Mouse (Mus musculus) stomach, embryonic 16.5 days (tissue): ENCODE measurements around the gene Prrx2. TPM values are rescaled to one million over a fixed set of nuclear protein-coding genes. Genes with fewer than 3 reads are reported as not detected.
"Not testable (repeated sequence)": the region's sequence is repeated elsewhere in the genome, so short reads cannot be mapped to it uniquely, and the experiment has no call there.

Source experiments
- ATAC-seq: fragments of 200-750 bp; cut with Nextera tagmentation; 2 replicates; pipeline ENCODE4 v1.8.0; 2017; ENCODE audit warnings: moderate number of reproducible peaks, moderate TSS enrichment; ENCODE audit not compliant: insufficient read depth, low FRiP score
- H3K27ac ChIP-seq: fragments of 300-500 bp; sonication (generic); 2 replicates; pipeline ENCODE4 v1.5.1; 2014; ENCODE audit warnings: low read length
- H3K27me3 ChIP-seq: fragments of 300-500 bp; sonication (generic); 2 replicates; pipeline ENCODE4 v1.6.1; 2014; ENCODE audit warnings: low read length, control low read depth, mixed read lengths; ENCODE audit not compliant: control insufficient read depth, insufficient read depth
- H3K36me3 ChIP-seq: fragments of 300-500 bp; sonication (generic); 2 replicates; pipeline ENCODE4 v1.6.1; 2014; ENCODE audit warnings: low read length; ENCODE audit not compliant: control insufficient read depth, insufficient read depth
- H3K4me1 ChIP-seq: fragments of 300-500 bp; sonication (generic); 2 replicates; pipeline ENCODE4 v1.6.1; 2014; ENCODE audit warnings: low read length, control low read depth, mixed read lengths; ENCODE audit not compliant: control insufficient read depth, insufficient read depth
- H3K4me2 ChIP-seq: fragments of 300-500 bp; sonication (generic); 2 replicates; pipeline ENCODE4 v1.6.1; 2014; ENCODE audit warnings: low read depth, low read length, mixed read lengths
- H3K4me3 ChIP-seq: fragments of 300-500 bp; sonication (generic); replicated peaks from 2 replicates; pipeline ENCODE4 v1.5.1; 2014; ENCODE audit warnings: mild to moderate bottlenecking, low read length
- H3K9ac ChIP-seq: fragments of 300-500 bp; sonication (generic); 2 replicates; pipeline ENCODE4 v1.6.1; 2014; ENCODE audit warnings: low read length
- H3K9me3 ChIP-seq: fragments of 300-500 bp; sonication (generic); replicated peaks from 2 replicates; pipeline ENCODE4 v1.6.1; 2016; ENCODE audit warnings: low read length, control low read depth; ENCODE audit not compliant: control insufficient read depth
- WGBS: fragments of 180-500 bp; shearing (Covaris S2); extraction: QIAGEN DNeasy Blood & Tissue Kit; methylation state at CpG from one replicate; pipeline ENCODE4 v1.1.7; 2014; 5-methylcytosine and 5-hydroxymethylcytosine counted together
- polyA plus RNA-seq: library from polyadenylated mRNA; unstranded; fragments of >200 nt; fragmentation: Nextera tagmentation; extraction: Ambion mirVana; gene quantifications from 2 replicates; pipeline ENCODE4 v1.2.1, GENCODE M21; 2015

Prrx2 gene
- polyA plus RNA-seq, 1 experiment from 2014 or later, result 3.9 TPM

- Histone ChIP-seq H3K9ac (no peak overlapping the region), H3K27me3 (peaks cover 5% of the 10 kb centered on the region; the same call in 1 of the 2 replicates), H3K4me3 (no peak overlapping the region), H3K4me2 (no peak overlapping the region), H3K4me1 (peaks cover 8% of the 10 kb centered on the region; the same call in 1 of the 2 replicates), H3K27ac (no peak overlapping the region), H3K36me3 (no peaks in the 10 kb centered on the region), H3K9me3 (no peaks in the 10 kb centered on the region)
- ATAC-seq, result no peak
- WGBS, result 75% methylated on average over 6 of the region's 6 CpGs
Measured at GRCm38 (mm10) chr2:30904231-30904630, 69.5 kb downstream of the Prrx2 start.

DNA sequence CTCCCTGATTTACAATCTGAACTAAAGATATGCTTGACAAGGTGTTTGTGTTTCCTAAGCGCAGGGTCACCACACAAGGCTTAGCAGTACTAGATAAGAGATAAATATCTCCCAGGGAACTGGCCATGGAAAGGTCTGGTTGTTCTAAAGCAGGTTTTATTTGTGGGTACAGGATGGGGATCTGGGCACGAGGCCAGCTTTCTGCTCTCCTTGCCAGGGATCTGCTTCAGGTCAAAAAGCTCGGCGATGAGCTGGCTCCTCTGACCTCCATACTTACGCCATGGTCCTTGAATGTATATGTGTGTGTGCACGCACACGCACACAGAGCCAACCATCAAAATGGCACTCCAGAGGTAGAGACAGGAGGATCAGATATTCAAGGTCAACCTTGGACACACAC is 70.2 kb downstream of the Prrx2 start:
- H3K36me3 ChIP-seq, result no peaks in the 10 kb centered on the region
- H3K4me3 ChIP-seq, result no peak overlapping the region
- peaks cover 5% of the 10 kb centered on the region; the same call in 1 of the 2 replicates for H3K27me3 ChIP-seq
- H3K4me2 ChIP-seq, result no peak overlapping the region
- no peaks in the 10 kb centered on the region for H3K9me3 ChIP-seq
- peaks cover 8% of the 10 kb centered on the region; the same call in 1 of the 2 replicates for H3K4me1 ChIP-seq
- H3K9ac ChIP-seq, result no peak overlapping the region
- H3K27ac ChIP-seq, result no peak overlapping the region
- WGBS, result 60% methylated on average over 7 of the region's 7 CpGs
- no peak for ATAC-seq

DNA sequence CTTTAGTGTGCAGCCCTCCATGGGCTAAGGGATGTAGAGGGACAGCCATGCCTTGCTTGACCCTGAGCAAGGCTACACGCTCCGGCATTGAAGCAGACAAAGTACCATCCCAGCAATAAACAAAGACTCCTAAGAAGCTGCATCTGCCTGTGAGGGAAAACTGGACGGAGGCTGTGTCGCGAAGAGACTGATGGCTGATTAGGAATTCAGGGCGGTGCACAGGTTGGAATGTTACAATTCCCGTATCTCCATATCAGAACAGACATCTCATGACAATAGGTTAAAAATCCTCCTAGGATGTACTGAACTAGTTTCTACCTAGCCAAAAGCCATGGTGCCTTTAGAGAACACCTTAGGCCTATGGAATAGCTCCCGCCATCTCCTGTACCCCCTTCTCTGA is 71.1 kb downstream of the Prrx2 start:
- Histone ChIP-seq H3K9me3 (no peaks in the 10 kb centered on the region), H3K36me3 (no peaks in the 10 kb centered on the region), H3K4me3 (no peak overlapping the region), H3K9ac (no peak overlapping the region), H3K27ac (no peak overlapping the region), H3K4me2 (no peak overlapping the region), H3K4me1 (peaks cover 8% of the 10 kb centered on the region; the same call in 1 of the 2 replicates), H3K27me3 (peaks cover 5% of the 10 kb centered on the region; the same call in 1 of the 2 replicates)
- 65% methylated on average over 8 of the region's 8 CpGs for WGBS
- no peak for ATAC-seq

- H3K27ac ChIP-seq, result no peak overlapping the region
- no peaks in the 10 kb centered on the region for H3K9me3 ChIP-seq
- H3K27me3 ChIP-seq, result peaks cover 5% of the 10 kb centered on the region; the same call in 1 of the 2 replicates
- no peak overlapping the region for H3K4me3 ChIP-seq
- 71% methylated on average over 4 of the region's 4 CpGs for WGBS
- H3K4me1 ChIP-seq, result peaks cover 8% of the 10 kb centered on the region; the same call in 1 of the 2 replicates
- ATAC-seq, result no peak
- H3K9ac ChIP-seq, result no peak overlapping the region
- H3K4me2 ChIP-seq, result no peak overlapping the region
- H3K36me3 ChIP-seq, result no peaks in the 10 kb centered on the region
Measured at GRCm38 (mm10) chr2:30906641-30907040, 71.9 kb downstream of the Prrx2 start.

GRCm38 (mm10) chr2:30912291-30912773 is 77.6 kb downstream of the Prrx2 start:
- H3K9ac ChIP-seq, result no peak overlapping the region
- no peak overlapping the region for H3K4me3 ChIP-seq
- H3K27me3 ChIP-seq, result no peaks in the 10 kb centered on the region
- no peaks in the 10 kb centered on the region for H3K36me3 ChIP-seq
- no peak overlapping the region for H3K4me2 ChIP-seq
- H3K27ac ChIP-seq, result 0 out of 2 replicates have a peak overlapping the region, but pooled peaks have one; percentile 0
- H3K4me1 ChIP-seq, result peaks cover 10% of the 10 kb centered on the region
- ATAC-seq, result peak; percentile 29
- 31% methylated on average over 4 of the region's 4 CpGs for WGBS
- no peaks in the 10 kb centered on the region for H3K9me3 ChIP-seq

DNA sequence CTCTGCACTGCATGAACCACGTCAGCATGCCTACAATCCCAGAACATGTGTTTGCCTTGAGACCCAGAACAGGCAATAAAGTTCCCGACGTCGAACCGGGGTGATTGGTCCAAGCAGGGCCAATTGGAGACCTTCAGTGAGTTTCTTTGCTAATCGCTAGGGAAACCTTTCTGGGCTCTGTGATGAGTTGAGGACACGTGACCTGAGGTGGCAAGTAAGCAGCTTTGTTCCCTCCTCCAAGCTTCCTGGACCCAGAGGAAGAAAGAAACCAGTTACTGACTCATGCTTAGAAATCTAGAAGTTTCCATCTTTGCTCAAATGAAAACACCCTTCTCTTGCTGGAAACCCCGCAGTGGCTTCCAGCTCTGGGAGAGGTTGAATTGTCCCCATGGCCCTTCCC is 78.2 kb downstream of the Prrx2 start:
- Histone ChIP-seq H3K27me3 (no peaks in the 10 kb centered on the region), H3K4me1 (peaks cover 16% of the 10 kb centered on the region), H3K27ac (no peak overlapping the region), H3K4me3 (no peak overlapping the region), H3K36me3 (no peaks in the 10 kb centered on the region), H3K4me2 (no peak overlapping the region), H3K9me3 (no peaks in the 10 kb centered on the region), H3K9ac (no peak overlapping the region)
- 81% methylated on average over 8 of the region's 8 CpGs for WGBS
- no peak for ATAC-seq

DNA sequence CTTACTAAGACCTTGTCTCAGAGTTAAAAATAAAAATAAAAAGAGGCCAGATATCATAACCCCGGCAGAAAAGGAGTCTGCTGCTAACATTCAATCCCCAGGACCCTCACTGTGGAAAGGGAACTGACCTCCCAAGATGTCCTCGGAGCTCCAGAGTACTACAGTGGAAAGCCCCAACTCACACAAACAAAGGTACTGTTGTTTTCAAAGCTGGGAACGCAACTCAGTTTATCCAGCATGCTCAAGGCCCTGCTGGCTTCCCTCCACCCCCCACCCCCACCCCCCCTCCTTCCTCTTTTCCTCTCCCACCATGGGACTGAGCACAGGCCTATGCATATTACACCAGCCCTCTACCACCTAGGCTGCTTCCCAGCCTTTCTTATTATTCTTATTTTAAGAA is 80.1 kb downstream of the Prrx2 start:
- Histone ChIP-seq H3K27me3 (no peaks in the 10 kb centered on the region), H3K9ac (no peak overlapping the region), H3K36me3 (no peaks in the 10 kb centered on the region), H3K4me1 (peaks cover 28% of the 10 kb centered on the region), H3K4me3 (no peak overlapping the region), H3K4me2 (no peak overlapping the region), H3K9me3 (no peaks in the 10 kb centered on the region), H3K27ac (no peak overlapping the region)
- 68% methylated on average over 3 of the region's 3 CpGs for WGBS
- no peak for ATAC-seq

- 83% methylated on average over 5 of the region's 5 CpGs for WGBS
Measured at GRCm38 (mm10) chr2:30915376-30915775, 80.6 kb downstream of the Prrx2 start.

GRCm38 (mm10) chr2:30915933-30916332 is 81.2 kb downstream of the Prrx2 start:
- H3K4me2 ChIP-seq, ATAC-seq: not testable (repeated sequence)
- WGBS, result 71% methylated on average over 6 of the region's 6 CpGs

More at GRCm38 (mm10) chr2:30915376-30915775, 80.6 kb downstream of the Prrx2 start:
- Histone ChIP-seq H3K4me2 (no peak overlapping the region), H3K4me1 (peaks cover 31% of the 10 kb centered on the region), H3K4me3 (no peak overlapping the region), H3K36me3 (no peaks in the 10 kb centered on the region), H3K9me3 (no peaks in the 10 kb centered on the region), H3K9ac (no peak overlapping the region), H3K27ac (no peak overlapping the region), H3K27me3 (no peaks in the 10 kb centered on the region)
- no peak for ATAC-seq

More at GRCm38 (mm10) chr2:30915933-30916332, 81.2 kb downstream of the Prrx2 start:
- not testable (repeated sequence) for H3K27me3 ChIP-seq, H3K4me3 ChIP-seq, H3K27ac ChIP-seq, H3K9me3 ChIP-seq, H3K36me3 ChIP-seq, H3K9ac ChIP-seq
- H3K4me1 ChIP-seq, result peaks cover 31% of the 10 kb centered on the region
